Mouse (Mus musculus): ENCODE results near the gene Wipi1. TPM values are rescaled to one million over a fixed set of nuclear protein-coding genes. Genes with fewer than 3 reads are reported as not detected.

Wipi1 gene
- polyA plus RNA-seq, 1 experiment = 71.9 TPM

DNA sequence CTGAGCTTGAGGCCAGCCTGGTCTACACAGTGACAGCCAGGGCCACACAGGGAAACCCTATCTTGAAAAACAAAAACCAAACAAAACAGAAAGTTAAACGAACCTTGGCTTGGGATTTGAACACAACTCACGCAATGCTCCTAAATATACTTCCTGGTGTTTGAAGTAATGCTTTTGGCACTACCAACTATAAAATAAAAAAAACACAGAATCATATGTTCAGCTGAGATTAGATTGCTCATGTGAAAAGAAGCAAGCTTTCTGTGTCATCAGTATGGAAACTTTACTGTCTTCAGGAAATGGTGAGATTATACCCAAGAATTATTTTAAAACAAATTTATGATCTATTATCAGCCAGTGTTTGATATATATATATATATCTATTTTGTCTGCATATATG, 25.3 kb downstream of the Wipi1 start:
- no peak for TF ChIP-seq POLR2A (IDR thresholded peaks at IDR 0.05; ENCODE audit: insufficient read length, low read depth)
- no peak for TF ChIP-seq MAX (IDR thresholded peaks at IDR 0.05; ENCODE audit: low read depth)
- TF ChIP-seq TCF3 (IDR thresholded peaks at IDR 0.05; ENCODE audit: insufficient read length, low read depth) = no peak
- TF ChIP-seq TCF12 (IDR thresholded peaks at IDR 0.05; ENCODE audit: insufficient read depth, poor library complexity, severe bottlenecking) = no peak
- no peak for TF ChIP-seq REST (IDR thresholded peaks at IDR 0.05; ENCODE audit: insufficient read depth, insufficient read length)
- no peak for TF ChIP-seq E2F4 (IDR thresholded peaks at IDR 0.05; ENCODE audit: insufficient read depth)
- no peak for TF ChIP-seq POLR2AphosphoS2 (IDR thresholded peaks at IDR 0.05; ENCODE audit: insufficient read length, low read depth)
- no peak for TF ChIP-seq MYOG (IDR thresholded peaks at IDR 0.05; ENCODE audit: control insufficient read depth in 1 of 3, insufficient read depth in 1 of 3, insufficient read length in 2 of 3, low read depth in 2 of 3)
- no peak for TF ChIP-seq CEBPB (IDR thresholded peaks at IDR 0.05; ENCODE audit: insufficient read depth, poor library complexity, severe bottlenecking)
- no peak for TF ChIP-seq SRF (IDR thresholded peaks at IDR 0.05; ENCODE audit: control insufficient read depth, insufficient read length, low read depth)
- no peak for TF ChIP-seq MYOD1 (IDR thresholded peaks at IDR 0.05; ENCODE audit: control insufficient read depth in 1 of 3, insufficient read length in 2 of 3, low read depth in 2 of 3)
- TF ChIP-seq USF1 (IDR thresholded peaks at IDR 0.05; ENCODE audit: low read depth) = no peak
- H3K27me3 ChIP-seq (ENCODE audit: control insufficient read depth, insufficient read depth, insufficient read length) = no peaks in the 10 kb centered on the region
- peaks cover 19% of the 10 kb centered on the region for H3K36me3 ChIP-seq (ENCODE audit: control insufficient read depth, insufficient read depth)
- no peak overlapping the region for H3K4me3 ChIP-seq
- H3K79me2 ChIP-seq (ENCODE audit: control insufficient read depth, insufficient read depth) = no peaks in the 10 kb centered on the region
- H3ac ChIP-seq (ENCODE audit: control insufficient read depth, insufficient read length) = no peak overlapping the region
- no peak overlapping the region for H3K4me2 ChIP-seq (ENCODE audit: low read depth)

DNA sequence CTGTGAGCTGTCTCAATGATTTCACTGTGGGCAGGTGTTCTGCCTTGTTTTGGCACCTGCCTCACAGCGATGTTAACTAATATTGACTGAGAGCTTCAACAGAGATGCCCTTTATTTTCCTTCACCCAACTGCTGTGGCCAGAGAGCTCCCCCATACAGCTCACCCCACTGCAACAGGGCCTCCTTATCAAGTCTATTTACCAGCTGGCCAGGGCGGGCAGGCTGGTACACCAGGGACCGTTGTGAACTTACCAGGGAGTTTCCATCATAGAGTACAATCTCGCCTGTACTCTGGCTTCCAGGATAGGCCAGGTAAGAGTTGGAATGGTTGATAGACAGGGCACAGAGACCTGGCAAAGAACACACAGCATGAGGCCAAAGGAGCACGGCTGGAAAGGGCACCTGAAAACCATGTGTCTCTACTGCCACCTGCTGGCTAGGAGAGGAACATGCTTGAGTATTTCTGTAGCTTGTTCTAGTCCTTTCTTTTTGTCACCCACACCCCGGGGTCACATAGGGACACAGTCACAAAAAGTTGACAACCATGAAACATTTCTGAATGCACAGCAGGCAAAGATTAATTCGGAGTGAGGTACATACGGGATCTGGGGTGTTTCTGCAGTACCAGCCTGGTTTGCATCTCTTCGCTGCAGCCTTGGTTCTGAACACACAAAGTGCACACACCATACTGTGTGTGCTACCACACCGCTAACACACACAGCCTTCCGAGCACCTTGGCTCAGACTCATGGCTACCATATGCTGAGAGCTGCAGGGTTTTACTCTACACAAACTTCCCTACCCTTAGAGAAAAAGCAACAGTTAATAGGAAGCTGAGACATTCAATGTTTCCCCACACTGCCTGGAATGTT, 26.7 kb downstream of the Wipi1 start:
- no peaks in the 10 kb centered on the region for H3K27me3 ChIP-seq (ENCODE audit: control insufficient read depth, insufficient read depth, insufficient read length)
- TF ChIP-seq POLR2AphosphoS2 (IDR thresholded peaks at IDR 0.05; ENCODE audit: insufficient read length, low read depth) = peak; percentile 29
- no peak for TF ChIP-seq CEBPB (IDR thresholded peaks at IDR 0.05; ENCODE audit: insufficient read depth, poor library complexity, severe bottlenecking)
- no peaks in the 10 kb centered on the region for H3K79me2 ChIP-seq (ENCODE audit: control insufficient read depth, insufficient read depth)
- peaks cover 18% of the 10 kb centered on the region for H3K36me3 ChIP-seq (ENCODE audit: control insufficient read depth, insufficient read depth)
- no peak overlapping the region for H3ac ChIP-seq (ENCODE audit: control insufficient read depth, insufficient read length)
- H3K4me2 ChIP-seq (ENCODE audit: low read depth) = no peak overlapping the region
- no peak overlapping the region for H3K4me3 ChIP-seq

DNA sequence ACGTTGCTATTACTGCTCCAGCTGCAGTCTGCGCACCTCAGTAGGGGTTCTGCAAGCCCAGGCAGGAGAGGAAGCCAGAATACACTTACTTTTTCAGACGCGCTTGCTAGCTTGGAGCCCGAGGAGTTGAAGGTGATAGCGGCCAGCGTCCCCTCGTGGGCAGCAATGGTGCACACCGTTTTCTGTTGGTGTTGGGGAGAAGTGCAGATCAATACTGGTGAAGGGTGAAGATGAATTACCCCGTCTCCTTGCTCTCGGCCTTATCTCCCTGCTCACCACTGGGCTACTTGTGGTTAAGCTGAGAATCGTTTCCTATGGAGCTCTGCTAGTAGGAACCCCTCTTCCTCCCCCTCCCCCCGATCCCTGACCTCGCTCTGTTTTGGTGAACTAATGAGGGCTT, 27.8 kb downstream of the Wipi1 start:
- peaks cover 23% of the 10 kb centered on the region for H3K36me3 ChIP-seq (ENCODE audit: control insufficient read depth, insufficient read depth)
- no peak overlapping the region for H3K4me2 ChIP-seq (ENCODE audit: low read depth)

DNA sequence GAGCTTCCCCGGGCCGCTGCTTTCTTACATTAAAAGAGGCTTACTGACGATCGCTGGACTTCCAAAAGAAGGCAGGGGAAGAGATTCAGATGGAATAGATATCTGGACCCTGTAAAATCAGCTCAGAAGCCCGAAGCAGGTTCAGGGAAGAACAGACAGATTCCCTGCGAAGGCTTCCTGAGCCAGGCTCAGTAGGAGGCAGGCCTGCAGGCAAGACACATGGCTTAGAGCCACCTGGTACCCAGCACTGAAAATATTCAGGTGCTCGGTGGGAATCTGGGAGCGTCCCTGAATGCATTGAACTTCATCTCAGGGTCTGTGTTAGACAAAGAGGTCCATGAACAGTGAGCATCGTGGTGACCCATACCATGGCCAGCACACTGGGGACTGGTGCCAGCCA, 31.8 kb downstream of the Wipi1 start:
- Histone ChIP-seq H3K36me3 (ENCODE audit: control insufficient read depth, insufficient read depth) (peaks cover 39% of the 10 kb centered on the region), H3K27me3 (ENCODE audit: control insufficient read depth, insufficient read depth, insufficient read length) (no peaks in the 10 kb centered on the region), H3ac (ENCODE audit: control insufficient read depth, insufficient read length) (no peak overlapping the region), H3K4me3 (no peak overlapping the region), H3K79me2 (ENCODE audit: control insufficient read depth, insufficient read depth) (no peaks in the 10 kb centered on the region), H3K4me2 (ENCODE audit: low read depth) (no peak overlapping the region)
- TF ChIP-seq SRF (IDR thresholded peaks at IDR 0.05; ENCODE audit: control insufficient read depth, insufficient read length, low read depth) = no peak
- no peak for TF ChIP-seq CEBPB (IDR thresholded peaks at IDR 0.05; ENCODE audit: insufficient read depth, poor library complexity, severe bottlenecking)
- no peak for TF ChIP-seq MAX (IDR thresholded peaks at IDR 0.05; ENCODE audit: low read depth)
- TF ChIP-seq USF1 (IDR thresholded peaks at IDR 0.05; ENCODE audit: low read depth) = no peak
- no peak for TF ChIP-seq TCF3 (IDR thresholded peaks at IDR 0.05; ENCODE audit: insufficient read length, low read depth)
- TF ChIP-seq POLR2AphosphoS2 (IDR thresholded peaks at IDR 0.05; ENCODE audit: insufficient read length, low read depth) = no peak
- no peak for TF ChIP-seq POLR2A (IDR thresholded peaks at IDR 0.05; ENCODE audit: insufficient read length, low read depth)
- TF ChIP-seq MYOD1 (IDR thresholded peaks at IDR 0.05; ENCODE audit: control insufficient read depth in 1 of 3, insufficient read length in 2 of 3, low read depth in 2 of 3) = no peak
- TF ChIP-seq MYOG (IDR thresholded peaks at IDR 0.05; ENCODE audit: control insufficient read depth in 1 of 3, insufficient read depth in 1 of 3, insufficient read length in 2 of 3, low read depth in 2 of 3) = no peak
- no peak for TF ChIP-seq E2F4 (IDR thresholded peaks at IDR 0.05; ENCODE audit: insufficient read depth)

More for the DNA sequence above, 27.8 kb downstream of the Wipi1 start:
- no peak overlapping the region for H3K4me3 ChIP-seq
- H3K79me2 ChIP-seq (ENCODE audit: control insufficient read depth, insufficient read depth) = no peaks in the 10 kb centered on the region
- H3K27me3 ChIP-seq (ENCODE audit: control insufficient read depth, insufficient read depth, insufficient read length) = no peaks in the 10 kb centered on the region
- TF ChIP-seq TCF12 (IDR thresholded peaks at IDR 0.05; ENCODE audit: insufficient read depth, poor library complexity, severe bottlenecking) = no peak
- TF ChIP-seq MAX (IDR thresholded peaks at IDR 0.05; ENCODE audit: low read depth) = no peak
- no peak overlapping the region for H3ac ChIP-seq (ENCODE audit: control insufficient read depth, insufficient read length)

DNA sequence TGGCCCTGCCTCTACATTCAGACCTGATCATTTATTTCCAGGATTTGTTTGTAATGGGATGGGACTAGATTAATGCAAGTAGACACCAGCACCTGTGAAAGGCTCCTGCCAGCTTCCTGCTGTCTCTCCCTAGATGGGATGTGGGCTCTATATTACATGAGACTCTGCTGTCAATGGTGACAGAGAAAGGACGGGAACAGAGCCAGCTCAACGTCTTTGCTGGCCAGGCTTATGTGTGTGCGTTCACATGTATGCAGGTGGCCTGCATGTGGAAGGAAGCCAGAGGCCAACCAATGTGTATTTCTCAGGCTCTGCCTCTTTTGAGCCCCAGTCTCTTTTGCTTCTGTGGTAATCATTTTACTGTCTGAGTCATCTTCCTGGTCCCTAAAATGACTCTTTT, 33.2 kb downstream of the Wipi1 start:
- Histone ChIP-seq H3K4me3 (no peak overlapping the region), H3K4me2 (ENCODE audit: low read depth) (no peak overlapping the region), H3K27me3 (ENCODE audit: control insufficient read depth, insufficient read depth, insufficient read length) (no peaks in the 10 kb centered on the region), H3ac (ENCODE audit: control insufficient read depth, insufficient read length) (no peak overlapping the region), H3K79me2 (ENCODE audit: control insufficient read depth, insufficient read depth) (no peaks in the 10 kb centered on the region), H3K36me3 (ENCODE audit: control insufficient read depth, insufficient read depth) (peaks cover 35% of the 10 kb centered on the region)
- TF ChIP-seq POLR2AphosphoS2 (IDR thresholded peaks at IDR 0.05; ENCODE audit: insufficient read length, low read depth) (no peak), MAX (IDR thresholded peaks at IDR 0.05; ENCODE audit: low read depth) (no peak), REST (IDR thresholded peaks at IDR 0.05; ENCODE audit: insufficient read depth, insufficient read length) (no peak), POLR2A (IDR thresholded peaks at IDR 0.05; ENCODE audit: insufficient read length, low read depth) (no peak), USF1 (IDR thresholded peaks at IDR 0.05; ENCODE audit: low read depth) (no peak), MYOG (IDR thresholded peaks at IDR 0.05; ENCODE audit: control insufficient read depth in 1 of 3, insufficient read depth in 1 of 3, insufficient read length in 2 of 3, low read depth in 2 of 3) (no peak), MYOD1 (IDR thresholded peaks at IDR 0.05; ENCODE audit: control insufficient read depth in 1 of 3, insufficient read length in 2 of 3, low read depth in 2 of 3) (no peak), TCF3 (IDR thresholded peaks at IDR 0.05; ENCODE audit: insufficient read length, low read depth) (no peak), TCF12 (IDR thresholded peaks at IDR 0.05; ENCODE audit: insufficient read depth, poor library complexity, severe bottlenecking) (no peak), SRF (IDR thresholded peaks at IDR 0.05; ENCODE audit: control insufficient read depth, insufficient read length, low read depth) (no peak), E2F4 (IDR thresholded peaks at IDR 0.05; ENCODE audit: insufficient read depth) (no peak), CEBPB (IDR thresholded peaks at IDR 0.05; ENCODE audit: insufficient read depth, poor library complexity, severe bottlenecking) (no peak)
